Mouse (Mus musculus) heart, embryonic 16.5 days (tissue): ENCODE measurements around the gene Hbs1l. TPM values are rescaled to one million over a fixed set of nuclear protein-coding genes. Genes with fewer than 3 reads are reported as not detected.

Experiments used
- ATAC-seq: fragments of 200-750 bp; cut with Nextera tagmentation; replicated peaks from 2 replicates; pipeline ENCODE4 v1.8.0; 2017; ENCODE audit warnings: moderate number of reproducible peaks; ENCODE audit not compliant: insufficient read depth, low FRiP score; ENCODE audit errors: extremely low read depth
- H3K27ac ChIP-seq: fragments of 300-500 bp; sonication (generic); 2 replicates; pipeline ENCODE4 v1.5.1; 2014; ENCODE audit warnings: mild to moderate bottlenecking, low read length, control low read depth, moderate library complexity
- H3K27me3 ChIP-seq: fragments of 300-500 bp; sonication (generic); 2 replicates; pipeline ENCODE4 v1.6.1; 2014; ENCODE audit warnings: low read length, mixed read lengths; ENCODE audit not compliant: control insufficient read depth, insufficient read depth
- H3K36me3 ChIP-seq: fragments of 300-500 bp; sonication (generic); 2 replicates; pipeline ENCODE4 v1.6.1; 2014; ENCODE audit not compliant: control insufficient read depth, insufficient read depth
- H3K4me1 ChIP-seq: fragments of 300-500 bp; sonication (generic); 2 replicates; pipeline ENCODE4 v1.6.1; 2014; ENCODE audit warnings: low read length, mixed read lengths; ENCODE audit not compliant: control insufficient read depth, insufficient read depth
- H3K4me2 ChIP-seq: fragments of 300-500 bp; sonication (generic); 2 replicates; pipeline ENCODE4 v1.6.1; 2014; ENCODE audit warnings: low read depth, mild to moderate bottlenecking, control low read depth, low read length
- H3K4me3 ChIP-seq: fragments of 300-500 bp; sonication (generic); 2 replicates; pipeline ENCODE4 v1.5.1; 2014; ENCODE audit warnings: mild to moderate bottlenecking, control low read depth, low read length
- H3K9ac ChIP-seq: fragments of 300-500 bp; sonication (generic); 2 replicates; pipeline ENCODE4 v1.6.1; 2014; ENCODE audit warnings: low read length, control low read depth
- H3K9me3 ChIP-seq: fragments of 300-500 bp; sonication (generic); replicated peaks from 2 replicates; pipeline ENCODE4 v1.6.1; 2016; ENCODE audit warnings: low read length; ENCODE audit not compliant: control insufficient read depth
- WGBS: fragments of 180-500 bp; shearing (Covaris S2); extraction: QIAGEN DNeasy Blood & Tissue Kit; methylation state at CpG from one replicate; pipeline ENCODE4 v1.1.7; 2014; 5-methylcytosine and 5-hydroxymethylcytosine counted together
- polyA plus RNA-seq: library from polyadenylated mRNA; unstranded; fragments of >200 nt; fragmentation: Nextera tagmentation; extraction: Ambion mirVana; gene quantifications from 2 replicates; pipeline ENCODE4 v1.2.1, GENCODE M21; 2015

The Hbs1l gene
- polyA plus RNA-seq, 1 experiment from 2014 or later: 73.1 TPM

DNA sequence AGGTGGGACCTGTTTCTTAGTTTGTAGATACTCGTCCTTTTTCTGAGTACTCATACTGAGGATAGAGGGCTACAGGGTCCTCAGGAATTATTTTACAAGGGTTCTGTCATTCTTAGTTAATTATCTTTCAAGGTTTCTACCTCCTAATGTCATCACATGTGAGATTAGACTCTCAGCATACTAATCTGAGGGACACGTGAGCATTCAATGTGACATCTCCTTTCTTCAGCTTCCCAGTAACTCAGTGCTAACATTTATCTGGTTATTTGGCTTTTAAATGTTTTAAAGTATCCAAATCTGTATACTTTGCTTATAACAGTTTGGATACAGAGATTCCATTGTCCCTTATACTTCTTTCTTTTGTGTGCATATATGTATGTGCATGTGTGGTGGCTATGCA is 28.3 kb upstream of the Hbs1l start:
- no peak overlapping the region for H3K4me3 ChIP-seq
- no peak for ATAC-seq

DNA sequence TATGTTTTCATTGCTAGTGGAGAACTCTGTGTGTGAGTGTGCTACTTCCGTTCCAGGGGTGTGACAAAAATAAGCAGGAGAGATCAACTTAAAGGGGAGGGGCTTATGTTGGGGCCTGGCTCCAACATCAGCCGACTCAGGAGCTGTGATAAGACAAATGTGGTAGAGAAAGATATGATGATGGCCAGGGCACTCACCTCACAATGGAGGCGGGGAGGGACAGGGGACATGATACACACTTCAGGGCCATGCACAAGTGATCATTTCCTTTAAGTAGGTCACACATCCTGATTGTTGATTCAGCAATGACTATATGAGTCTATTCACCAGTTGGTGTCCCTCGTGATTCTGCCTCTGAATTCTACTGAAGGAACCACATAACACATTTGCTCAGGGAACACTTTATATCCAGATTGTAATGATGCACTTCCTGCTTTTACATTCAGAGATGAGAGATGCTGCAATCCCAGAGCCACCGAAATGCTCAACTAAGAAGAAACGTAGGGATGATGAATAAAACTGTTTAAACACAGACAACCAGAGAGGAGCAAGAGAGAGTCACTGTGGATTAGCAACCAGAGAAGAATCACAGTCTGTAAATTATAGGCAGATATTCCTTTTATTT is 26.9 kb upstream of the Hbs1l start:
- H3K4me2 ChIP-seq: no peak overlapping the region
- H3K9ac ChIP-seq: no peak overlapping the region
- no peak for ATAC-seq
- H3K4me1 ChIP-seq: no peaks in the 10 kb centered on the region
- no peaks in the 10 kb centered on the region for H3K9me3 ChIP-seq
- H3K27me3 ChIP-seq: no peaks in the 10 kb centered on the region
- no peak overlapping the region for H3K27ac ChIP-seq
- no peaks in the 10 kb centered on the region for H3K36me3 ChIP-seq
- WGBS: 51% methylated on average over 6 of the region's 6 CpGs
- no peak overlapping the region for H3K4me3 ChIP-seq

More for the DNA sequence above, 28.3 kb upstream of the Hbs1l start:
- Histone ChIP-seq H3K9me3 (no peaks in the 10 kb centered on the region), H3K4me2 (no peak overlapping the region), H3K27me3 (no peaks in the 10 kb centered on the region), H3K4me1 (no peaks in the 10 kb centered on the region), H3K27ac (no peak overlapping the region), H3K36me3 (no peaks in the 10 kb centered on the region), H3K9ac (no peak overlapping the region)
- WGBS: 71% methylated on average over 2 of the region's 2 CpGs

DNA sequence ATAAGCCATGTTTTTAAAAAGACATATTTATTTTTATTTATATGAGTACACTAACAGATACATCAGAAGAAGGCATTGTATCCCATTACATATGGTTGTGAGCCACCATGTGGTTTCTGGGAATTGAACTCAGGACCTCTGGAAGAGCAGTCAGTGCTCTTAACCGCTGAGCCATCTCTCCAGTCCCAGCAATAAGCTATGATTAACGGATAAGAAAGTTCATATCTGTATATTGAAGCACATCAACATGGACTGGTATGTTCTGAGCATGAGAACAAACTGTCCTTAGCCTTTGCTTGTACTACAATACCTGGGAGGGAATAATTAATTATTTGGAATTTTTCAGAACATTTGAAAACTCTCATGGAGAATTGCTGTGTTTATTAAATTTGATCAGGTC is 25.9 kb upstream of the Hbs1l start:
- Histone ChIP-seq H3K27me3 (no peaks in the 10 kb centered on the region), H3K27ac (no peak overlapping the region), H3K36me3 (no peaks in the 10 kb centered on the region), H3K9me3 (no peaks in the 10 kb centered on the region), H3K4me3 (no peak overlapping the region), H3K4me1 (no peaks in the 10 kb centered on the region), H3K9ac (no peak overlapping the region), H3K4me2 (no peak overlapping the region)
- ATAC-seq: no peak
- 84% methylated on average over 2 of the region's 2 CpGs for WGBS

DNA sequence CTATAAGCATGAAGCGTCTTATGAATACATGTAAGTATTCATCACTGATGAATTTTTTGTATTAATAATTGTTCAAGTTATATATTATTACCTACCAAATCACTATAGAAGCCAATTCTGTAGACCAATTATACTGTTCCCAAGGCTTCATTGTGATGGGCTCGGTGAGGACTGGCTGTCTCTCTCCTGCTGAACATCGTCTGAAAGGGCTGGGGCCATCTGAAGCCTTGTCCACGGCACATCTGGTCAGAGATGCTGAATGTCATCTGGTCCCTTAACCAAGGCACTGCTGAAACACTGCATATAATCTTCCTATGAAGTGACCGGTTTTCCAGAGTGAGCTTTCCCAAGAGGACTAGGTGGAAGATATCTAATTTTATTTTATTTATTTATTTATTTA is 24.9 kb upstream of the Hbs1l start:
- ATAC-seq: no peak
- no peak overlapping the region for H3K27ac ChIP-seq
- H3K27me3 ChIP-seq: no peaks in the 10 kb centered on the region
- H3K36me3 ChIP-seq: no peaks in the 10 kb centered on the region
- 87% methylated on average over 5 of the region's 5 CpGs for WGBS
- no peak overlapping the region for H3K9ac ChIP-seq
- H3K9me3 ChIP-seq: no peaks in the 10 kb centered on the region
- no peak overlapping the region for H3K4me2 ChIP-seq
- no peak overlapping the region for H3K4me3 ChIP-seq
- H3K4me1 ChIP-seq: no peaks in the 10 kb centered on the region

DNA sequence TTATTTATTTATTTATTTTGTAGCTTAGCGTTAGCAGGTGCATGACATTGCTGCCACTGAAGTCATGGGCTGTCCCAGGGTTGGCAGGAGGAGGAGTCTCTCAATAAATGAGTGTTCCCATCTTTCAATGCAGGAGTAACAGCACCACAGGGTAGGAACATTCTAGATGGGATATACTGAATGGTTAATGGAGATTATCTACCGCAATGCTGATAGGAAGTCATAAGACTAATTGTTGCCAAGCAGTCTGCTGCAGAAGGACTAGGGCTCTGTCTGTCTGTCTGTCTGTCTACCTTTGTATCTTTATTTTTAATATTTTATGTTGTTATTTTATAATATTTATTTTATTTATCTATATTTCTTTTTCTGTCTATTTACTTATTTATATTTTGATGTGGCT is 24.5 kb upstream of the Hbs1l start:
- H3K27me3 ChIP-seq: no peaks in the 10 kb centered on the region
- 90% methylated on average over 2 of the region's 2 CpGs for WGBS
- H3K4me3 ChIP-seq: no peak overlapping the region
- no peak for ATAC-seq
- no peak overlapping the region for H3K27ac ChIP-seq
- no peak overlapping the region for H3K4me2 ChIP-seq
- no peaks in the 10 kb centered on the region for H3K36me3 ChIP-seq
- H3K4me1 ChIP-seq: no peaks in the 10 kb centered on the region
- H3K9me3 ChIP-seq: no peaks in the 10 kb centered on the region
- H3K9ac ChIP-seq: no peak overlapping the region

DNA sequence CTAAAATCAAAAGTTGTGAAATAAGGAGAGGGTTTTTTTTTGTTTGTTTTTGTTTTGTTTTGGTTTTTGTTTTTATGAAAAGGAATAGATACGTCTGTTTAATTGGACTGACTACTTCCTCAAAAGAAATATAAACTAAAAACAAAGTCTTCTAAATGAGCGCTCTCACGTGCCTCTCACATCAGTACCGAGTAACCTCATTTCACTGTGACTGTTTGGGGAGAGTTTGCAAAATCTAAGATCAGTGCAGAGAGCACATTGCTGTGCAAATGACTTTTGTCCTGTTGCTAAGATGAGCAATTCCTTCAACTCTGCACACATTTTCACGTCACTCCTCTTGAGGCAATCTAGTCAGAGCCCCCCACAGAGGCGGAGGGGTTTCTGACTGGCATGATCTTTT is 24.0 kb upstream of the Hbs1l start:
- no peaks in the 10 kb centered on the region for H3K36me3 ChIP-seq
- no peaks in the 10 kb centered on the region for H3K9me3 ChIP-seq
- H3K9ac ChIP-seq: no peak overlapping the region
- WGBS: 71% methylated on average over 6 of the region's 6 CpGs
- H3K4me3 ChIP-seq: no peak overlapping the region
- H3K27ac ChIP-seq: no peak overlapping the region
- H3K4me1 ChIP-seq: no peaks in the 10 kb centered on the region
- H3K27me3 ChIP-seq: no peaks in the 10 kb centered on the region
- no peak for ATAC-seq
- H3K4me2 ChIP-seq: no peak overlapping the region

DNA sequence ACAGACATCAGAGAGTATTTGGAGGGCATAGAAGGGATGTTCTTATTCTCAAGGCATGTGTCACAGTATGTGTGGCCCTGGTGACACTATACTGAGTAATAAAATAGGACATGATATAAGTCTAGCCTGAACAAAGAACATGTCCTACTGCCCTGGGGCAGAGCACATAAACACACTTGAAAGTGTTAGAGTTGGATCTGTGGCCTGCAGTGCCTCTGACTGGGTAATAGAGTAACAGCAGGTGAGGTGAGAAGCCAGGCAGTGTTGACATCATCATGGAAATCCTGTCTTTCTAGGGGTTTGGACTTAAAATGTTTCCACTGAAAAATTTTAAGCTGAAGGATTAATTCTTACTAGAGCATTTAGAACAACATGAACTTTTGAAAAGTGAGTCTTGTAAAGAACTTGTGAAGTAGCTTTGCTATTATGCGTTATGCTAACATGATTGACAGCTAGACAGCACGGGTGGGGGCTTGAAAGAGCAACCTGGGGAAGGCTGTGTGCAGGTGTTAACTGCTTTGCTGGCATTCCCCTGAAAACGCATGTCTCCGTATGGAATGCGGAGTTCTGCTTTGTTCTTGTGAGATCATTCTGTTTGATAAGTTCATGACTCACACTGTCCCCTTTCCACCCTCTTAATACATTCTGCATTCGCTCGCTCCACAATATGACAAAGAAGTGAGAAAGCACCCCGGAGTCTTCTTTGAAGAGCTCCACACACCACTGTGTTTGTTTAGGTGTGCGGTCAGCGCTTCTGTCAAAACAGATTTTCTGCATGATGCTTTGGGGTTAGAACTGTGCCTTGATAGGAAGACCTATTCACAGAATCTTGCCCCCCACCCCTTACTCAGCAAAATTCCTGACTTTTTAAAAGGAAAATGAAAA is 8.3 kb upstream of the Hbs1l start:
- 58% methylated on average over 10 of the region's 10 CpGs for WGBS
- H3K9ac ChIP-seq: no peak overlapping the region
- no peaks in the 10 kb centered on the region for H3K4me1 ChIP-seq
- H3K4me3 ChIP-seq: no peak overlapping the region
- no peak for ATAC-seq
- no peak overlapping the region for H3K4me2 ChIP-seq
- no peaks in the 10 kb centered on the region for H3K9me3 ChIP-seq
- H3K27me3 ChIP-seq: no peaks in the 10 kb centered on the region
- no peak overlapping the region for H3K27ac ChIP-seq
- H3K36me3 ChIP-seq: no peaks in the 10 kb centered on the region

DNA sequence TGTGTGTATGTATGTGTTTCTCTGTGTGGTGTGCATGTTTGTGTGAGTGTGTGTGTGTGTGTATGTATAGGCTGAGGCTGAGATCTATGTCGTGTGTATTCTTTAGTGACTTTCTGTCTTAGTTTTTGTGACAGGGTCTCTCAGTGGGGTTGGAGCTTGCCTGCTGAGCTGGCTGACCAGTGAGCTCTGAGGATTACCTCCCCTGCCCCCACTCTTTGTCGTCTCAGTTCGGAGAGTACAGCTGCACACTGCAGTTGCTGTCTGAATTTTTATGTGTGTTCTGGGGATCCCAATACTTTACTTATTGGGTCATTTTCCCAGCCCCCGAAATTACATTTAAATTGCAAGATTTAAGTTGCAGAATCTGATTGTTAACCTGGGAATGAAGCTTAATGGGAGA is 4.6 kb upstream of the Hbs1l start:
- Histone ChIP-seq H3K27ac (no peak overlapping the region), H3K4me2 (no peak overlapping the region), H3K4me1 (no peaks in the 10 kb centered on the region; the same call in 1 of the 2 replicates), H3K9me3 (no peaks in the 10 kb centered on the region), H3K9ac (no peak overlapping the region), H3K4me3 (no peak overlapping the region), H3K36me3 (no peaks in the 10 kb centered on the region), H3K27me3 (no peaks in the 10 kb centered on the region)
- WGBS: 56% methylated on average over 4 of the region's 4 CpGs
- ATAC-seq: no peak

DNA sequence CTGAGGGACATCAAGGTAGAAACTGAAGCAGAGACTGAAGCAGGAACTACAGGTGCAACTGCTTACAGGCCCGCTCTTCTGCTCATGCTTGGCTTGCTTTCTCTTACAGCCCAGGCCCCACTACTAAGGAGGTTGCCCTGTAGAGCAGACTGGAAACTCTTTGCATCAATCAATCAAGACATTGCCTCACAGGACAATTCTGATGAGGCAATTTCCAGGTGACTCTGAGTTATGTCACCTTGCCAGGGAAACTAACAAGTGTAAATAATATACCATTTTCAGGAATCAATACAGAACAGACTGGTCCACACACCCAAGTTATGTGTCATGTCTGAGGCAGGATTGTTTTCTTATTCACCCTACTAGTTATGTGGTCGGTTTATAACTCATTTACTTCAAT is 1.6 kb upstream of the Hbs1l start:
- no peaks in the 10 kb centered on the region for H3K9me3 ChIP-seq
- H3K4me3 ChIP-seq: no peak overlapping the region
- H3K36me3 ChIP-seq: no peaks in the 10 kb centered on the region
- no peak overlapping the region for H3K27ac ChIP-seq
- no peaks in the 10 kb centered on the region for H3K27me3 ChIP-seq
- ATAC-seq: no peak
- H3K4me2 ChIP-seq: no peak overlapping the region
- H3K9ac ChIP-seq: no peak overlapping the region
- peaks cover 12% of the 10 kb centered on the region for H3K4me1 ChIP-seq
- 92% methylated on average over 2 of the region's 2 CpGs for WGBS
